Mouse (Mus musculus) midbrain, embryonic 13.5 days (tissue): ENCODE data around the gene Lsm6. TPM values are rescaled to one million over a fixed set of nuclear protein-coding genes. Genes with fewer than 3 reads are reported as not detected.

ENCODE experiments used
- ATAC-seq: fragments of 200-750 bp; cut with Nextera tagmentation; 2 replicates; pipeline ENCODE4 v1.8.0; 2017; ENCODE audit warnings: mild to moderate bottlenecking, moderate TSS enrichment, moderate library complexity
- H3K27ac ChIP-seq: fragments of 300-500 bp; sonication (generic); 2 replicates; pipeline ENCODE4 v1.5.1; 2015; ENCODE audit warnings: inconsistent platforms, mild to moderate bottlenecking, moderate library complexity
- H3K27me3 ChIP-seq: fragments of 300-500 bp; sonication (generic); 2 replicates; pipeline ENCODE4 v1.6.1; 2015; ENCODE audit warnings: mild to moderate bottlenecking, inconsistent platforms
- H3K36me3 ChIP-seq: fragments of 300-500 bp; sonication (generic); 2 replicates; pipeline ENCODE4 v1.6.1; 2015; ENCODE audit warnings: mild to moderate bottlenecking, inconsistent platforms
- H3K4me1 ChIP-seq: fragments of 300-500 bp; sonication (generic); replicated peaks from 2 replicates; pipeline ENCODE4 v1.6.1; 2015; ENCODE audit warnings: inconsistent platforms
- H3K4me2 ChIP-seq: fragments of 300-500 bp; sonication (generic); replicated peaks from 2 replicates; pipeline ENCODE4 v1.6.1; 2015; ENCODE audit warnings: moderate library complexity, mild to moderate bottlenecking, inconsistent platforms
- H3K4me3 ChIP-seq: fragments of 300-500 bp; sonication (generic); replicated peaks from 2 replicates; pipeline ENCODE4 v1.5.1; 2015; ENCODE audit warnings: mild to moderate bottlenecking, inconsistent platforms
- H3K9ac ChIP-seq: fragments of 300-500 bp; sonication (generic); replicated peaks from 2 replicates; pipeline ENCODE4 v1.6.1; 2015; ENCODE audit warnings: mild to moderate bottlenecking, inconsistent platforms
- H3K9me3 ChIP-seq: fragments of 300-500 bp; sonication (generic); 2 replicates; pipeline ENCODE4 v1.6.1; 2016; ENCODE audit warnings: mild to moderate bottlenecking, inconsistent platforms
- WGBS: fragments of 180-500 bp; shearing (Covaris S2); methylation state at CpG from one replicate; pipeline ENCODE4 v1.1.7; 2015; 5-methylcytosine and 5-hydroxymethylcytosine counted together
- polyA plus RNA-seq: library from polyadenylated mRNA; unstranded; fragments of >200 nt; fragmentation: Nextera tagmentation; extraction: Ambion mirVana; gene quantifications from 2 replicates; pipeline ENCODE4 v1.2.1, GENCODE M21; 2015

Gene Lsm6
- polyA plus RNA-seq: 201 and 204 TPM in 2 replicates

DNA sequence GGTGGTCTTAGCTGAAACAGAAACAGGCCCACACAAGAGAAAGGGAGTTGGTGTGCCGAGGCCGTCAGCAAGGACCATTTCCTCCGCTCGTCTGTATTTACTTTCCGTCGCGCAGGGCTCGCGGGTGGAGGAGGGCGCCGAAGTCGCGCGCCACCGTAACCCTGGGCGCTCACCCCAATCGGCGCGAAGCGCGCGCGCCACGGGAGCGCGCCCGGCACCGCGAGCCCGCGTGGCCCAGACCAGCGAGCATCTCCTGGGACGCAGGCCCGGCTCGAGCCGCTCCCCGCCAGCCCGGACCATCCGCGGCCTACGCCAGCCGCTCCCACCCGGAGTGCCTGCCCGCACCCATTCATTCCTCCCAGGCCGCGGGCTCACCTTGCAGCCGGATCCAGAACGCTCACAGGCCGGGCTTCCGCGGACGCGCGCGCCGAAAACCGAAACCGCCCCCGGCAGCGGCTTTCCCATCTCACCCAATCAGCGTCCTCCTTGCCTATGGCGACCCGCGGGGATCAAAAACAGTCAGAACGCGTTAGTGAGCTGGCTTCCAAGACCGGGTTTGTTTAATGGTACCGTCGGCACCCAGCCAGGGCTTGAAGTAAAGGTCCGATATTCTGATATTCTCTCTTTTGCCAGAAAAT is at the start of gene Lsm6:
Gene Lsm6, minus strand, starts transcription at position 468 of the 638 bp plus-strand sequence.
- peak within 1 kb of the TSS; percentile 76 for H3K4me3 ChIP-seq
- WGBS: under 1% methylated on average over 56 of the region's 70 CpGs

GRCm38 (mm10) chr8:78867036-78867435 is 46.1 kb upstream of the Lsm6 start:
- H3K9me3 ChIP-seq: no peaks in the 10 kb centered on the region
- 92% methylated on average over 2 of the region's 2 CpGs for WGBS
- H3K4me2 ChIP-seq: no peak overlapping the region
- no peak for ATAC-seq
- H3K9ac ChIP-seq: no peak overlapping the region
- H3K27me3 ChIP-seq: no peaks in the 10 kb centered on the region
- no peak overlapping the region for H3K4me3 ChIP-seq
- H3K4me1 ChIP-seq: no peaks in the 10 kb centered on the region
- H3K27ac ChIP-seq: no peak overlapping the region
- no peaks in the 10 kb centered on the region for H3K36me3 ChIP-seq

More for the DNA sequence above, at the start of gene Lsm6:
- peaks cover 17% of the 10 kb centered on the region for H3K4me1 ChIP-seq
- H3K9me3 ChIP-seq: no peaks in the 10 kb centered on the region
- H3K36me3 ChIP-seq: 0 out of 2 replicates have a peak, but pooled peaks cover 10% of the 10 kb centered on the region
- ATAC-seq: peak; percentile 96
- H3K27ac ChIP-seq: peak within 1 kb of the TSS; percentile 97
- peak within 1 kb of the TSS; percentile 65 for H3K4me2 ChIP-seq
- no peaks in the 10 kb centered on the region for H3K27me3 ChIP-seq
- peak within 1 kb of the TSS; percentile 87 for H3K9ac ChIP-seq

DNA sequence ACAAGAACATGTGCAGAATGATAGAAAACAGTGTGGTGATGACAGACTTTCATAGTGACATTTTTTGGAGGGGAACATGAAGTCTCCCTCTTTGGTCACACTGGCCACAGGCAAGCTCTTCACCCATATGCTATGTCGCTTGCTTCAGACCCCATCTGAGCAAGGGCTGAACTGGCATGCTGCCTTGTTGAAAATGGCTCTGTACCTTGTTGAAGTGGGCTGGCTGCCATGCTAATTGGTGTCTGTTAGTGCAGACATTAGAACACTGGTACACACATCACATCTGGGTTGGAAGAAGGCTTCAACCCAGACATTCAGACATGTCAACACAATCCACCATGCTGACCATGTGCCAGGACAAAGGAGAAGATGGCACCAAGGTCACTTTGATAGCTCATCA is 42.1 kb upstream of the Lsm6 start:
- Histone ChIP-seq H3K9ac (no peak overlapping the region), H3K4me1 (no peaks in the 10 kb centered on the region), H3K4me3 (no peak overlapping the region), H3K27ac (no peak overlapping the region), H3K9me3 (no peaks in the 10 kb centered on the region), H3K4me2 (no peak overlapping the region), H3K27me3 (no peaks in the 10 kb centered on the region), H3K36me3 (no peaks in the 10 kb centered on the region)
- WGBS: 90% methylated on average over 1 of the region's 1 CpGs
- no peak for ATAC-seq

- no peak overlapping the region for H3K27ac ChIP-seq
- no peaks in the 10 kb centered on the region for H3K4me1 ChIP-seq
- no peak for ATAC-seq
- 73% methylated on average over 9 of the region's 9 CpGs for WGBS
- H3K4me2 ChIP-seq: no peak overlapping the region
- no peak overlapping the region for H3K4me3 ChIP-seq
- H3K9me3 ChIP-seq: no peaks in the 10 kb centered on the region
- H3K27me3 ChIP-seq: no peaks in the 10 kb centered on the region
- H3K36me3 ChIP-seq: no peaks in the 10 kb centered on the region
- no peak overlapping the region for H3K9ac ChIP-seq
Observed at GRCm38 (mm10) chr8:78862046-78862445, 41.1 kb upstream of the Lsm6 start.

DNA sequence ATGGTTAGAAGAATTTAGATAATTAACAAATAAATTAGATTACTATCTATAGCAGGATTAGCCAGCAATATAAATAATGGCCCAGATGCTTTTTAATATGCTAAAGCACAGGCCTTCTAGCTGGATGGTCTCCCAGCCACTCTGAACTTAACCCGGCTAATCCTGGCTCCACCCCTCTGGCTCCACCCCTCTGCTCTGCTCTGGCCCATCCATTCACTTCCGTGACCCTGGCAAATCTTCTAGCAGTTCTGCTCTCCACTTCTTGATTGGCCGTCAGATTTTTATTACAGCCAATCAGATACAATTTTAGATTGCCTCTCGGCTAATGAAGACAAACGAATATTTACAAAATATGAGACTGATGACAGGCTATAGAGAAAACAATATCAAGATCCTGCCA is 39.8 kb upstream of the Lsm6 start:
- Histone ChIP-seq H3K36me3 (no peaks in the 10 kb centered on the region), H3K27ac (no peak overlapping the region), H3K4me3 (no peak overlapping the region), H3K27me3 (no peaks in the 10 kb centered on the region), H3K4me1 (no peaks in the 10 kb centered on the region), H3K9me3 (no peaks in the 10 kb centered on the region), H3K9ac (no peak overlapping the region), H3K4me2 (no peak overlapping the region)
- 50% methylated on average over 5 of the region's 5 CpGs for WGBS
- no peak for ATAC-seq

DNA sequence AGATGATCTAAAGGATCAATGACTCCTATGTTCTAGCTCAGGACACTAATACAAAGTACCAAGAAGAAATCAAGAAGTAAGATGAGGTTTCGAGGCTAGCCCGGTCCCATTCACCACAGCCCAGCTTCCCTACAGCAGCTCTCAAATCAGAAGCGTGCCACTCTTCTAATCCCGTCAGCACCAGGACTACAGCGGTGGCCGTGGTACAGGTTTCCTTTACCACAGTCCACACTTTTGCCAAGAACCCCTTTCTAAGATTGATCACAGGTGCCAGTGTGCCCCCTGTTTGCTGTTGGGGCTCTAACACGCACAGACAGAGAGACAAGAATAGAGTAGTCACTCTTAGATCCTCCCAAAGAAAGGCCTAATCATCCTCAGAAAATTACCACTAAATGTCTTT is 36.5 kb upstream of the Lsm6 start:
- 93% methylated on average over 7 of the region's 7 CpGs for WGBS
- Histone ChIP-seq H3K36me3 (no peaks in the 10 kb centered on the region), H3K9me3 (no peaks in the 10 kb centered on the region), H3K27me3 (no peaks in the 10 kb centered on the region), H3K4me2 (no peak overlapping the region), H3K27ac (no peak overlapping the region), H3K4me3 (no peak overlapping the region), H3K9ac (no peak overlapping the region), H3K4me1 (no peaks in the 10 kb centered on the region)
- no peak for ATAC-seq

GRCm38 (mm10) chr8:78852279-78852678 is 31.3 kb upstream of the Lsm6 start:
- Histone ChIP-seq H3K4me2 (no peak overlapping the region), H3K27me3 (no peaks in the 10 kb centered on the region), H3K36me3 (no peaks in the 10 kb centered on the region), H3K27ac (no peak overlapping the region), H3K9ac (no peak overlapping the region), H3K9me3 (no peaks in the 10 kb centered on the region), H3K4me3 (no peak overlapping the region), H3K4me1 (no peaks in the 10 kb centered on the region)
- ATAC-seq: no peak
- WGBS: 85% methylated on average over 4 of the region's 4 CpGs

- no peak overlapping the region for H3K4me2 ChIP-seq
- H3K4me3 ChIP-seq: no peak overlapping the region
- no peaks in the 10 kb centered on the region for H3K27me3 ChIP-seq
- H3K36me3 ChIP-seq: no peaks in the 10 kb centered on the region
- no peak for ATAC-seq
- no peaks in the 10 kb centered on the region for H3K4me1 ChIP-seq
- 89% methylated on average over 3 of the region's 3 CpGs for WGBS
- no peak overlapping the region for H3K27ac ChIP-seq
- H3K9me3 ChIP-seq: no peaks in the 10 kb centered on the region
- H3K9ac ChIP-seq: no peak overlapping the region
Observed at GRCm38 (mm10) chr8:78847240-78847639, 26.3 kb upstream of the Lsm6 start.

- no peak overlapping the region for H3K4me2 ChIP-seq
- H3K9ac ChIP-seq: no peak overlapping the region
- H3K27me3 ChIP-seq: no peaks in the 10 kb centered on the region
- no peak for ATAC-seq
- WGBS: 84% methylated on average over 5 of the region's 5 CpGs
- H3K4me1 ChIP-seq: no peaks in the 10 kb centered on the region
- no peaks in the 10 kb centered on the region for H3K36me3 ChIP-seq
- no peak overlapping the region for H3K27ac ChIP-seq
- no peaks in the 10 kb centered on the region for H3K9me3 ChIP-seq
- no peak overlapping the region for H3K4me3 ChIP-seq
Observed at GRCm38 (mm10) chr8:78844559-78844958, 23.6 kb upstream of the Lsm6 start.

- no peak overlapping the region for H3K9ac ChIP-seq
- no peaks in the 10 kb centered on the region for H3K4me1 ChIP-seq
- H3K27me3 ChIP-seq: no peaks in the 10 kb centered on the region
- no peak overlapping the region for H3K4me3 ChIP-seq
- no peak overlapping the region for H3K27ac ChIP-seq
- 87% methylated on average over 7 of the region's 7 CpGs for WGBS
- H3K36me3 ChIP-seq: no peaks in the 10 kb centered on the region
- H3K9me3 ChIP-seq: no peaks in the 10 kb centered on the region
- no peak overlapping the region for H3K4me2 ChIP-seq
- ATAC-seq: no peak
Observed at GRCm38 (mm10) chr8:78838656-78839413, 17.9 kb upstream of the Lsm6 start.

DNA sequence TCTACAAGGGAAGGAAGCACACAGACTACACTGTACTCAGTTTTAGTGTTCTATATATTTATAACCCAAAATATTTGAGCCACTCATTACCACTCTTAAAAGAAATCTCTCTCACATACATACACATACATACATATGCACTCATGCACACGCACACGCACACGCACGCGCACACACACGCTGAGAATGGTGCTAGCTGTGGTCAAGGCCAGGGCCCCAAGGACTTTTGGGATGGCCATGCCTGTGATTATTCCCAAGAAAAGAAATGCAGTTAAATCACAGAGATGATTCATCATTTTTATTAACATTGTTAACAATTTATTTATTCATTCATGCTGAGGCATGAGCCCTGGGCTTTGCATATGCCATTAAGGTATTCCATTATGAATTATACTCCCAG is 15.2 kb upstream of the Lsm6 start:
- H3K36me3 ChIP-seq: no peaks in the 10 kb centered on the region
- H3K9ac ChIP-seq: no peak overlapping the region
- no peak overlapping the region for H3K27ac ChIP-seq
- ATAC-seq: no peak
- no peaks in the 10 kb centered on the region for H3K27me3 ChIP-seq
- H3K4me2 ChIP-seq: no peak overlapping the region
- 95% methylated on average over 6 of the region's 6 CpGs for WGBS
- no peaks in the 10 kb centered on the region for H3K9me3 ChIP-seq
- H3K4me3 ChIP-seq: no peak overlapping the region
- no peaks in the 10 kb centered on the region for H3K4me1 ChIP-seq

GRCm38 (mm10) chr8:78828414-78828813 is 7.5 kb upstream of the Lsm6 start:
- H3K4me2 ChIP-seq: no peak overlapping the region
- H3K9me3 ChIP-seq: no peaks in the 10 kb centered on the region
- no peaks in the 10 kb centered on the region for H3K4me1 ChIP-seq
- no peak overlapping the region for H3K4me3 ChIP-seq
- 84% methylated on average over 11 of the region's 11 CpGs for WGBS
- no peaks in the 10 kb centered on the region for H3K27me3 ChIP-seq
- H3K9ac ChIP-seq: no peak overlapping the region
- no peak for ATAC-seq
- H3K27ac ChIP-seq: no peak overlapping the region
- H3K36me3 ChIP-seq: no peaks in the 10 kb centered on the region
